Mouse (Mus musculus) adrenal gland, postnatal 36 days (tissue): ENCODE measurements around the gene Gm7247. TPM values are rescaled to one million over a fixed set of nuclear protein-coding genes. Genes with fewer than 3 reads are reported as not detected.
"Not testable (repeated sequence)": the region's sequence is repeated elsewhere in the genome, so short reads cannot be mapped to it uniquely, and the experiment has no call there.

Source experiments
- DNase-seq, 2 experiments: peaks; one replicate each; pipeline ENCODE4 v3.0.0; 2021; ENCODE audit warnings: mixed read lengths in 1 of 2
- total RNA-seq, 2 experiments: library from RNA; stranded (reverse); gene quantifications; 2 replicates each; pipeline ENCODE4 v1.2.3; 2021

Gm7247 gene
- total RNA-seq, 2 experiments from 2014 or later: not detected

GRCm38 (mm10) chr14:51496955-51497354 is 135.4 kb downstream of the Gm7247 start:
- no peak for DNase-seq

- DNase-seq: no peak
These were observed 136.4 kb downstream of the Gm7247 start for GRCm38 (mm10) chr14:51497958-51498357.

GRCm38 (mm10) chr14:51499707-51500275 is 138.2 kb downstream of the Gm7247 start:
- DNase-seq: no peak

- no peak for DNase-seq
These were observed 138.9 kb downstream of the Gm7247 start for GRCm38 (mm10) chr14:51500461-51500860.

- no peak for DNase-seq
These were observed 145.9 kb downstream of the Gm7247 start for GRCm38 (mm10) chr14:51507416-51507815.

- no peak for DNase-seq
These were observed 190.9 kb downstream of the Gm7247 start, which contains the start of gene Gm5622 for GRCm38 (mm10) chr14:51552490-51552889. TSS of gene Gm5622 (plus strand) at chr14:51552790.

- DNase-seq: not testable (repeated sequence)
These were observed 212.4 kb downstream of the Gm7247 start, which contains the start of gene Gm17175 for GRCm38 (mm10) chr14:51573963-51574362. TSS of gene Gm17175 (minus strand) at chr14:51574063.

GRCm38 (mm10) chr14:51592039-51592438 is 230.5 kb downstream of the Gm7247 start, which contains the start of gene Gm17174:
TSS of gene Gm17174 (minus strand) at chr14:51592139.
- DNase-seq: not testable (repeated sequence)

GRCm38 (mm10) chr14:51611210-51611609 is 249.7 kb downstream of the Gm7247 start, which contains the start of gene Gm17078:
TSS of gene Gm17078 (minus strand) at chr14:51611310.
- no peak for DNase-seq

Other genes with a start within 250 kb of the Gm7247 start
- not detected for gene Eddm3b, start 247.3 kb upstream of the Gm7247 start, total RNA-seq
- gene Rnase6, start 237.8 kb upstream of the Gm7247 start, total RNA-seq: 1 to 10 TPM in 1 of 2 experiments, under 1 TPM in 1; 0.46 to 1.4 TPM
- not detected for gene Rnase1, start 215.0 kb upstream of the Gm7247 start, total RNA-seq
- gene Rnase2b, start 199.5 kb upstream of the Gm7247 start, total RNA-seq: not detected
- not detected for gene Ang2, start 162.6 kb upstream of the Gm7247 start, total RNA-seq
- gene Ear14, start 158.4 kb upstream of the Gm7247 start, total RNA-seq: not detected
- 10 to 100 TPM in 1 of 2 experiments, 1 to 10 TPM in 1; 4.7 to 13.6 TPM for gene Rnase2a, start 105.6 kb upstream of the Gm7247 start, total RNA-seq
- gene Vmn2r88, start 49.1 kb downstream of the Gm7247 start, total RNA-seq: not detected
- not detected for gene Vmn2r89, start 90.1 kb downstream of the Gm7247 start, total RNA-seq
- gene Gm5622, start 191.0 kb downstream of the Gm7247 start, total RNA-seq: not detected
- gene Gm17175, start 212.3 kb downstream of the Gm7247 start, total RNA-seq: not detected
- gene Gm17174, start 230.4 kb downstream of the Gm7247 start, total RNA-seq: not detected
- not detected for gene Gm17078, start 249.6 kb downstream of the Gm7247 start, total RNA-seq